Comparison of ENCODE assay signal across 25 mouse cellular contexts in the genomic region with DNA sequence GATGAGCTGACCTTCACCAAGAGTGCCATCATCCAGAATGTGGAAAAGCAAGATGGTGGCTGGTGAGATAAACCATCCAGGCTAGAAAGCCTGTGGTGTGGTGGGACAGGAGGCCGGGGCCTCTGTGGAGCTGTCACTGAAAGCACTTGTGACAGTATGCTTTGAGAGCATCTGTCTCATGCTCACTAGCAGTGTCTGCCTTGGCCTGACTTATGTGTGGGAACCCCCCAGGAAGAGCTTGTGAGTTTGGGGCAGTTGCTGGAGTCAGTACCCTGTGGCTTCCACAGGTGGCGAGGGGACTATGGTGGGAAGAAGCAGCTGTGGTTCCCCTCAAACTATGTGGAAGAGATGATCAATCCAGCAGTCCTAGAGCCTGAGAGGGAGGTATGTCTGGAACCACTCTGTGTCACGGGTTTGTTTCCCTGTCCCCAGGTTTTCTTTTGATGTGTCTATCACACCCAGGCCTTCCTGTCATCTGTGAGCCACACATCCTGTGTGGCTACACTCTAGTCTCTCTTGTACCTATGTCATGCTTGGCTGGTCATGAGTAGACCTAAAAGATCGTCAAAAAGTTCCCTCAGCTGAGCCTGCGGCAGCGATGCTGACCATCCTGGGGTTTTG. TPM values are rescaled to one million over a fixed set of nuclear protein-coding genes. Genes with fewer than 3 reads are reported as not detected.
DNase-seq lines count a peak whose midpoint lies in the region; ATAC-seq lines count a peak whose summit lies in the region.
"Had no signal": no experiment of that assay in that cellular context is flagged by ENCODE, and none has a peak within 500 bp of the region (broad histone marks: within the 10 kb centered on the region; RNA-seq: fewer than 3 reads in every experiment).

No protein-coding gene starts in this region.

- peak; percentile 37 for DNase-seq in thymus, postnatal 14 days
- no peak for DNase-seq in thymus, postnatal 4 days
- peak; percentile 64 for DNase-seq in splenic B cell, adult 2 months (ENCODE audit: low read depth, low spot score)
- no peak for DNase-seq in left cerebral cortex, postnatal 14 days (ENCODE audit: low spot score in 2 of 2)
- DNase-seq: adrenal gland, postnatal 25 days; cerebellum, adult 11-12 months; cerebellum, postnatal 25 days; gastrocnemius, postnatal 14 days; heart, adult 18-20 months; heart, postnatal 36 days; kidney, adult 2 months; kidney, postnatal 14 days; layer of hippocampus, postnatal 36 days; left cerebral cortex, postnatal 4 days; liver; lung, postnatal 10 days; midbrain, embryonic 14.5 days; right cerebral cortex, postnatal 25 days had no signal

- peak; percentile 94 for ATAC-seq in CD4-positive, CD25-positive, alpha-beta regulatory T cell, adult 4 months
- ATAC-seq in hematopoietic stem cell, adult 5-6 weeks (replicated peaks in 1 of 2; ENCODE audit: insufficient read depth in 1 of 2, low FRiP score in 2 of 2, low TSS enrichment in 1 of 2, low read depth in 1 of 2, poor library complexity in 2 of 2, severe bottlenecking in 2 of 2), result peak; percentile 7 to 14; a peak in 2 of 4 replicates
- no peak for ATAC-seq in neural tube, embryonic 15.5 days (ENCODE audit: low FRiP score)

- no peak overlapping the region for H3K9ac ChIP-seq in neural tube, embryonic 15.5 days (replicated peaks)
- H3K9ac ChIP-seq: embryonic facial prominence, embryonic 15.5 days; heart, embryonic 13.5 days had no signal

- no peaks in the 10 kb centered on the region for H3K4me1 ChIP-seq in neural tube, embryonic 15.5 days
- H3K4me1 ChIP-seq: embryonic facial prominence, embryonic 15.5 days; heart, embryonic 13.5 days had no signal

- H3K27ac ChIP-seq in neural tube, embryonic 15.5 days (replicated peaks), result no peak overlapping the region
- H3K27ac ChIP-seq: embryonic facial prominence, embryonic 15.5 days; heart, embryonic 13.5 days; layer of hippocampus, adult 2 months had no signal

- no peaks in the 10 kb centered on the region for H3K9me3 ChIP-seq in neural tube, embryonic 15.5 days (replicated peaks)
- H3K9me3 ChIP-seq: embryonic facial prominence, embryonic 15.5 days; heart, embryonic 13.5 days; megakaryocyte, embryonic 14.5 days had no signal

- peaks cover 6% of the 10 kb centered on the region for H3K36me3 ChIP-seq in splenic B cell, adult 2 months (ENCODE audit: control insufficient read depth, insufficient read depth, low read length, poor library complexity, severe bottlenecking)
- peaks cover 100% of the 10 kb centered on the region for H3K36me3 ChIP-seq in neural tube, embryonic 15.5 days

- WGBS in neural tube, embryonic 15.5 days, result 93% methylated on average over 6 of the region's 6 CpGs

- H3K27me3 ChIP-seq in splenic B cell, adult 2 months (ENCODE audit: control insufficient read depth, insufficient read depth, low read length, poor library complexity, severe bottlenecking), result no peaks in the 10 kb centered on the region
- H3K27me3 ChIP-seq in neural tube, embryonic 15.5 days (replicated peaks), result no peaks in the 10 kb centered on the region
- H3K27me3 ChIP-seq: embryonic facial prominence, embryonic 15.5 days; heart, embryonic 13.5 days; megakaryocyte, embryonic 14.5 days had no signal

- no peak overlapping the region for H3K4me3 ChIP-seq in neural tube, embryonic 15.5 days (replicated peaks)
- H3K4me3 ChIP-seq: embryonic facial prominence, embryonic 15.5 days; heart, embryonic 13.5 days; layer of hippocampus, adult 2 months had no signal

- no peak overlapping the region for H3K4me2 ChIP-seq in neural tube, embryonic 15.5 days
- H3K4me2 ChIP-seq: embryonic facial prominence, embryonic 15.5 days; heart, embryonic 13.5 days had no signal

- intact Hi-C loops in left cerebral cortex, postnatal 14 days (cut with DNase I), result no loop called here

RNA-seq across cellular contexts. Expression of a gene that starts 25.6 kb away (rescaled TPM):
- 10 to 100 TPM; 56.4 to 66.8 TPM for polyA plus RNA-seq in CD4-positive, CD25-positive, alpha-beta regulatory T cell, adult 4 months (2017; shearing (Covaris generic))
- 68.4 and 90.4 TPM in 2 replicates for total RNA-seq in hematopoietic stem cell, adult 5-6 weeks (2017)
- polyA plus RNA-seq in neural tube, embryonic 15.5 days (2015; fragmentation: Nextera tagmentation; extraction: Ambion mirVana), result 47.2 and 49.5 TPM in 2 replicates
- 100 to 1,000 TPM; 113 to 115 TPM for total RNA-seq in left cerebral cortex, postnatal 14 days (2021)

Comparison
In these comparisons a context has a peak if more than half of its experiments do, and no peak if none do; other contexts are left out.
1. DNase-seq: peak in thymus, postnatal 14 days (single experiment) and splenic B cell, adult 2 months (single experiment); none in thymus, postnatal 4 days (single experiment) and left cerebral cortex, postnatal 14 days (0 of 2).